Mouse (Mus musculus) embryonic facial prominence, embryonic 14.5 days (tissue): ENCODE measurements around the gene Prkag2. TPM values are rescaled to one million over a fixed set of nuclear protein-coding genes. Genes with fewer than 3 reads are reported as not detected.

Experiments used
- ATAC-seq: fragments of 200-750 bp; cut with Nextera tagmentation; 2 replicates; pipeline ENCODE4 v1.8.0; 2017; ENCODE audit warnings: low read depth, moderate number of reproducible peaks, moderate TSS enrichment
- DNase-seq: peaks from one replicate; pipeline ENCODE4 v3.0.0-alpha.2; 2015; ENCODE audit warnings: low spot score
- H3K27ac ChIP-seq: fragments of 300-500 bp; sonication (generic); replicated peaks from 2 replicates; pipeline ENCODE4 v1.5.1; 2014; ENCODE audit warnings: low read depth, mild to moderate bottlenecking, low read length, moderate library complexity
- H3K27me3 ChIP-seq: fragments of 300-500 bp; sonication (generic); replicated peaks from 2 replicates; pipeline ENCODE4 v1.6.1; 2014; ENCODE audit warnings: low read length; ENCODE audit not compliant: control insufficient read depth, insufficient read depth
- H3K36me3 ChIP-seq: fragments of 300-500 bp; sonication (generic); 2 replicates; pipeline ENCODE4 v1.6.1; 2014; ENCODE audit warnings: low read length, mixed read lengths; ENCODE audit not compliant: control insufficient read depth, insufficient read depth
- H3K4me1 ChIP-seq: fragments of 300-500 bp; sonication (generic); 2 replicates; pipeline ENCODE4 v1.6.1; 2014; ENCODE audit warnings: antibody characterized with exemption, low read length; ENCODE audit not compliant: control insufficient read depth, insufficient read depth
- H3K4me2 ChIP-seq: fragments of 300-500 bp; sonication (generic); 2 replicates; pipeline ENCODE4 v1.6.1; 2014; ENCODE audit warnings: low read depth, mild to moderate bottlenecking, low read length, moderate library complexity, mixed read lengths
- H3K4me3 ChIP-seq: fragments of 300-500 bp; sonication (generic); 2 replicates; pipeline ENCODE4 v1.5.1; 2014; ENCODE audit warnings: low read depth, mild to moderate bottlenecking, low read length
- H3K9ac ChIP-seq: fragments of 300-500 bp; sonication (generic); 2 replicates; pipeline ENCODE4 v1.6.1; 2014; ENCODE audit warnings: low read depth, mild to moderate bottlenecking, low read length, moderate library complexity, mixed read lengths
- H3K9me3 ChIP-seq: fragments of 300-500 bp; sonication (generic); 2 replicates; pipeline ENCODE4 v1.6.1; 2016; ENCODE audit warnings: low read length; ENCODE audit not compliant: control insufficient read depth
- WGBS: fragments of 180-500 bp; shearing (Covaris S2); extraction: QIAGEN DNeasy Blood & Tissue Kit; methylation state at CpG from one replicate; pipeline ENCODE4 v1.1.7; 2014; 5-methylcytosine and 5-hydroxymethylcytosine counted together
- polyA plus RNA-seq: library from polyadenylated mRNA; unstranded; fragments of >200 nt; fragmentation: Nextera tagmentation; extraction: Ambion mirVana; gene quantifications from 2 replicates; pipeline ENCODE4 v1.2.1, GENCODE M21; 2014

The Prkag2 gene
- polyA plus RNA-seq, 1 experiment from 2014 or later = 24.4 TPM

- H3K4me3 ChIP-seq = no peak overlapping the region
- 63% methylated on average over 8 of the region's 8 CpGs for WGBS
- 0 out of 2 replicates have a peak, but pooled peaks cover 2% of the 10 kb centered on the region for H3K4me1 ChIP-seq
These were observed 35.9 kb downstream of the Prkag2 start for GRCm38 (mm10) chr5:25064270-25065232.

GRCm38 (mm10) chr5:25062506-25063132 lies 37.8 kb downstream of the Prkag2 start:
- 44% methylated on average over 17 of the region's 17 CpGs for WGBS

More at GRCm38 (mm10) chr5:25064270-25065232, 35.9 kb downstream of the Prkag2 start:
- Histone ChIP-seq H3K9me3 (no peaks in the 10 kb centered on the region), H3K4me2 (no peak overlapping the region), H3K27ac (no peak overlapping the region), H3K36me3 (no peaks in the 10 kb centered on the region), H3K27me3 (0 out of 2 replicates have a peak, but pooled peaks cover under 1% of the 10 kb centered on the region), H3K9ac (no peak overlapping the region)
- no peak for DNase-seq
- no peak for ATAC-seq

GRCm38 (mm10) chr5:25058853-25059741 lies 41.3 kb downstream of the Prkag2 start:
- no peaks in the 10 kb centered on the region for H3K9me3 ChIP-seq
- no peak overlapping the region; the same call in 1 of the 2 replicates for H3K4me2 ChIP-seq
- H3K4me3 ChIP-seq = no peak overlapping the region
- no peak overlapping the region for H3K9ac ChIP-seq
- ATAC-seq = peak; percentile 67; the same call in 1 of the 2 replicates
- WGBS = 21% methylated on average over 21 of the region's 21 CpGs
- peaks cover 7% of the 10 kb centered on the region for H3K4me1 ChIP-seq
- 0 out of 2 replicates have a peak, but pooled peaks cover 5% of the 10 kb centered on the region for H3K27me3 ChIP-seq
- H3K36me3 ChIP-seq = no peaks in the 10 kb centered on the region
- no peak overlapping the region for H3K27ac ChIP-seq
- DNase-seq = peak; percentile 48

More at GRCm38 (mm10) chr5:25062506-25063132, 37.8 kb downstream of the Prkag2 start:
- no peaks in the 10 kb centered on the region for H3K36me3 ChIP-seq
- no peak for DNase-seq
- peaks cover 7% of the 10 kb centered on the region; the same call in 1 of the 2 replicates for H3K4me1 ChIP-seq
- H3K27me3 ChIP-seq = 0 out of 2 replicates have a peak, but pooled peaks cover 5% of the 10 kb centered on the region
- H3K9ac ChIP-seq = no peak overlapping the region
- H3K9me3 ChIP-seq = no peaks in the 10 kb centered on the region
- no peak overlapping the region for H3K27ac ChIP-seq
- no peak for ATAC-seq
- H3K4me2 ChIP-seq = no peak overlapping the region
- no peak overlapping the region for H3K4me3 ChIP-seq

GRCm38 (mm10) chr5:25058417-25058816 lies 42.0 kb downstream of the Prkag2 start:
- Histone ChIP-seq H3K27me3 (0 out of 2 replicates have a peak, but pooled peaks cover 5% of the 10 kb centered on the region), H3K4me2 (no peak overlapping the region), H3K36me3 (no peaks in the 10 kb centered on the region), H3K9me3 (no peaks in the 10 kb centered on the region), H3K27ac (no peak overlapping the region), H3K4me1 (peaks cover 7% of the 10 kb centered on the region), H3K4me3 (no peak overlapping the region), H3K9ac (no peak overlapping the region)
- DNase-seq (no peak), ATAC-seq (no peak)
- WGBS = 35% methylated on average over 7 of the region's 7 CpGs

GRCm38 (mm10) chr5:25055288-25055687 lies 45.2 kb downstream of the Prkag2 start:
- DNase-seq = no peak
- no peak overlapping the region for H3K9ac ChIP-seq
- WGBS = 47% methylated on average over 4 of the region's 4 CpGs

GRCm38 (mm10) chr5:25053971-25054658 lies 46.3 kb downstream of the Prkag2 start:
- Histone ChIP-seq H3K27me3 (no peaks in the 10 kb centered on the region), H3K4me1 (peaks cover under 1% of the 10 kb centered on the region), H3K27ac (no peak overlapping the region), H3K36me3 (no peaks in the 10 kb centered on the region), H3K9me3 (no peaks in the 10 kb centered on the region), H3K9ac (no peak overlapping the region), H3K4me2 (no peak overlapping the region), H3K4me3 (no peak overlapping the region)
- ATAC-seq (no peak), DNase-seq (no peak)
- WGBS = 64% methylated on average over 7 of the region's 7 CpGs

More at GRCm38 (mm10) chr5:25055288-25055687, 45.2 kb downstream of the Prkag2 start:
- no peak overlapping the region for H3K4me3 ChIP-seq
- no peaks in the 10 kb centered on the region for H3K36me3 ChIP-seq
- 0 out of 2 replicates have a peak, but pooled peaks cover 5% of the 10 kb centered on the region for H3K27me3 ChIP-seq
- H3K4me1 ChIP-seq = peaks cover 7% of the 10 kb centered on the region
- no peak overlapping the region for H3K4me2 ChIP-seq
- no peak for ATAC-seq
- H3K27ac ChIP-seq = no peak overlapping the region
- H3K9me3 ChIP-seq = no peaks in the 10 kb centered on the region

- Histone ChIP-seq H3K4me2 (no peak overlapping the region), H3K9ac (no peak overlapping the region), H3K9me3 (no peaks in the 10 kb centered on the region), H3K27me3 (no peaks in the 10 kb centered on the region), H3K27ac (no peak overlapping the region), H3K36me3 (no peaks in the 10 kb centered on the region), H3K4me1 (no peaks in the 10 kb centered on the region; the same call in 1 of the 2 replicates), H3K4me3 (no peak overlapping the region)
- no peak for DNase-seq
- ATAC-seq = no peak
- WGBS = 69% methylated on average over 8 of the region's 8 CpGs
These were observed 49.6 kb downstream of the Prkag2 start for GRCm38 (mm10) chr5:25050827-25051226.
